Mouse (Mus musculus) heart, embryonic 12.5 days (tissue): ENCODE data around the gene Agap1. TPM values are rescaled to one million over a fixed set of nuclear protein-coding genes. Genes with fewer than 3 reads are reported as not detected.

Experiments
- ATAC-seq: fragments of 200-750 bp; cut with Nextera tagmentation; 2 replicates; pipeline ENCODE4 v1.8.0; 2017; ENCODE audit warnings: moderate TSS enrichment, moderate library complexity; ENCODE audit not compliant: insufficient number of reproducible peaks, low FRiP score
- H3K27ac ChIP-seq: fragments of 300-500 bp; sonication (generic); 2 replicates; pipeline ENCODE4 v1.5.1; 2016; ENCODE audit warnings: mild to moderate bottlenecking, moderate library complexity; ENCODE audit not compliant: poor library complexity, severe bottlenecking
- H3K27me3 ChIP-seq: fragments of 300-500 bp; sonication (generic); replicated peaks from 2 replicates; pipeline ENCODE4 v1.6.1; 2016; ENCODE audit warnings: mild to moderate bottlenecking, moderate library complexity
- H3K36me3 ChIP-seq: fragments of 300-500 bp; sonication (generic); 2 replicates; pipeline ENCODE4 v1.6.1; 2016; ENCODE audit warnings: mild to moderate bottlenecking, moderate library complexity
- H3K4me1 ChIP-seq: fragments of 300-500 bp; sonication (generic); replicated peaks from 2 replicates; pipeline ENCODE4 v1.6.1; 2016; ENCODE audit warnings: mild to moderate bottlenecking
- H3K4me2 ChIP-seq: fragments of 300-500 bp; sonication (generic); 2 replicates; pipeline ENCODE4 v1.6.1; 2016; ENCODE audit warnings: mild to moderate bottlenecking, moderate library complexity
- H3K4me3 ChIP-seq: fragments of 300-500 bp; sonication (generic); 2 replicates; pipeline ENCODE4 v1.5.1; 2016; ENCODE audit warnings: mild to moderate bottlenecking
- H3K9ac ChIP-seq: fragments of 300-500 bp; sonication (generic); 2 replicates; pipeline ENCODE4 v1.6.1; 2016; ENCODE audit warnings: mild to moderate bottlenecking, moderate library complexity
- H3K9me3 ChIP-seq: fragments of 300-500 bp; sonication (generic); replicated peaks from 2 replicates; pipeline ENCODE4 v1.6.1; 2016; ENCODE audit warnings: mild to moderate bottlenecking, moderate library complexity
- WGBS: fragments of 180-500 bp; shearing (Covaris S2); methylation state at CpG from one replicate; pipeline ENCODE4 v1.1.7; 2016; 5-methylcytosine and 5-hydroxymethylcytosine counted together
- polyA plus RNA-seq: library from polyadenylated mRNA; unstranded; fragments of >200 nt; fragmentation: Nextera tagmentation; extraction: Ambion mirVana; gene quantifications from 2 replicates; pipeline ENCODE4 v1.2.1, GENCODE M21; 2016

Gene Agap1
- polyA plus RNA-seq, 1 experiment from 2014 or later: 16.3 TPM

DNA sequence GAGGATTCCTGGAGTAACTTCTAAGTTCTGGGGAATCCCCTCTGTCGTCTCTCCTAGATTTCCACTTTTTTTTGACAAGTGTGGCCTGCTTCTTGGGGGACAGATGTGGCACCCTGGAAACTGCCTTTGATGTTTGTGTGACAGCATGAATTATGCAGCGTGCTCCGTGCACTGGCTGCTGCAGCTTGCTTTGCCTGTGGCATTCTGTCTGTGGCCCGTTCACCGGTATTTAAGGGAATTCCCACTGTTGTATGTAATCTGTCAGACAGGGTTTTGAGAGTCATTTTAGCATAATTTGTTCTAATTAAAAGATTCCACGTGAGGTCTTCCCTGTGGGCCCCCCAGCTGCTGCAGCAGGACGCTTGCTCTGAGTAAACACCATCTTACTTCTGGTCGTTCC, 312.3 kb downstream of the Agap1 start:
- Histone ChIP-seq H3K4me2 (no peak overlapping the region), H3K9me3 (no peaks in the 10 kb centered on the region; the same call in 1 of the 2 replicates), H3K27me3 (no peaks in the 10 kb centered on the region), H3K4me1 (peaks cover 21% of the 10 kb centered on the region), H3K27ac (no peak overlapping the region), H3K36me3 (peaks cover 18% of the 10 kb centered on the region), H3K4me3 (no peak overlapping the region), H3K9ac (no peak overlapping the region)
- 78% methylated on average over 8 of the region's 8 CpGs for WGBS
- no peak for ATAC-seq

DNA sequence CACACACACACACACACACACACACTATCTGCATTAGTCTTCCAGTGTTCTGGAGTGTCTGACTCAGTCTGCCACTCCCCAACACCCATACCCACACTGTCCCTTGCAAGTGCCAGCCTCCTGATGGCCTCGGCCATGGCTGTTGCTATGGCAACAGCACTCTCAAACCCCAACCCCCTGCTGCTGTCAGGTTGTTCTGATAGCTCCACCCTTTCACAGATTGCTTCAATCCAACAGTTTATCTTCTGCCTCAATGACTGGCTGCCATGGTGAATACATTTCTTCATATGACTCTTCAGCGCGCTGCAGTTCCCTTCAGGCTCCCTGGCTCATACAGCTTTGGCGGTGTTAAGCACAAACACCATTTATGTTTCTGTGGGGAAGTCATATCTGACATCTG, 315.0 kb downstream of the Agap1 start:
- H3K4me2 ChIP-seq: no peak overlapping the region

DNA sequence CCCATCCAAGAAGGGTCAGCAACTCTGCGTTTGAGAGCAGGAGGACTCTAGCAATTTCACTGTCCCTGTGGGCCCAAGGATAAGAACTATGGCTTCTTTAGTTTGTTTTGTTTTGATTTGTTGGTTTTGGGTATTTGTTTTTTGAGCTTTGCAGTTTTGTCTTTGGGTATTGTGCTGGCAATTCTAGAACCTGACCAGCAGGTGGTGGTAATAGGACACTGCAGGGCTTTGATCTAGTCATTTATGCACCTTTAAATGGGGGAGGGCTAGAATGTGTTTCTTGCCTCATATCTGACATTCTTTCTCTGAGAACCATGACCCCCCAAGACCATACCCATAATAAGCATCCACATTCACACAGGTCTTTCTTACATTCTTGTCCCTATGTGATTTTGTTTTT, 315.7 kb downstream of the Agap1 start:
- no peak overlapping the region for H3K4me3 ChIP-seq
- WGBS: 61% methylated on average over 1 of the region's 1 CpGs
- no peak overlapping the region for H3K9ac ChIP-seq

More for the DNA sequence above, 315.0 kb downstream of the Agap1 start:
- Histone ChIP-seq H3K27ac (no peak overlapping the region), H3K4me1 (peaks cover 9% of the 10 kb centered on the region; the same call in 1 of the 2 replicates), H3K9me3 (no peaks in the 10 kb centered on the region; the same call in 1 of the 2 replicates), H3K9ac (no peak overlapping the region), H3K27me3 (no peaks in the 10 kb centered on the region), H3K4me3 (no peak overlapping the region), H3K36me3 (peaks cover 8% of the 10 kb centered on the region; the same call in 1 of the 2 replicates)
- WGBS: 80% methylated on average over 4 of the region's 4 CpGs
- ATAC-seq: no peak

DNA sequence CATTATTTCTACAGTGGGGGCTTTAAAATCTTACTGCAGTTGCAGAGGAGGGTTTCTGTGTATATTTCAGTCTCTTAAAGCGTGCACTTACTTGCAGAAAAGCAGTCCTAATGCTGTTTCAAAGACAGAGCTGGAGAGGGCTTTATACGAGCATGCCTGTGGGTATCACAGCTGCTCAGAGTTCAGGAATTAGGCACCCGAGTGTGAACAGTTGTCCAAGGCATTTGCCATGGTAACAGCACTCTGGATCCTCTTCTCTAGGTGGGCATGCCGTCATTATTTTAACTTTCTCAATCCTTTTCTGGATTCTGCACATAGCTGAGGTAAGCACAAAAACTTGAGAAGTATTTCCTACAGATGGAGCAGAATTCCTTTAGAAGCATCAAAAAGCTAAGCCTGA, 321.1 kb downstream of the Agap1 start:
- H3K27me3 ChIP-seq: no peaks in the 10 kb centered on the region
- no peak overlapping the region for H3K9ac ChIP-seq
- ATAC-seq: no peak
- H3K4me2 ChIP-seq: no peak overlapping the region
- no peak overlapping the region for H3K27ac ChIP-seq
- H3K9me3 ChIP-seq: no peaks in the 10 kb centered on the region
- peaks cover 9% of the 10 kb centered on the region; the same call in 1 of the 2 replicates for H3K36me3 ChIP-seq
- no peak overlapping the region for H3K4me3 ChIP-seq
- 72% methylated on average over 4 of the region's 4 CpGs for WGBS
- peaks cover 8% of the 10 kb centered on the region; the same call in 1 of the 2 replicates for H3K4me1 ChIP-seq

More for the DNA sequence above, 315.7 kb downstream of the Agap1 start:
- Histone ChIP-seq H3K9me3 (no peaks in the 10 kb centered on the region; the same call in 1 of the 2 replicates), H3K4me2 (no peak overlapping the region), H3K27me3 (no peaks in the 10 kb centered on the region), H3K27ac (no peak overlapping the region), H3K4me1 (peaks cover 9% of the 10 kb centered on the region; the same call in 1 of the 2 replicates), H3K36me3 (peaks cover 8% of the 10 kb centered on the region; the same call in 1 of the 2 replicates)
- no peak for ATAC-seq

- WGBS: 89% methylated on average over 2 of the region's 2 CpGs
- H3K27me3 ChIP-seq: no peaks in the 10 kb centered on the region
- H3K36me3 ChIP-seq: peaks cover 9% of the 10 kb centered on the region; the same call in 1 of the 2 replicates
- no peaks in the 10 kb centered on the region for H3K4me1 ChIP-seq
- H3K9me3 ChIP-seq: no peaks in the 10 kb centered on the region
- no peak overlapping the region for H3K27ac ChIP-seq
- no peak overlapping the region for H3K4me3 ChIP-seq
- no peak overlapping the region for H3K9ac ChIP-seq
- no peak overlapping the region for H3K4me2 ChIP-seq
- no peak for ATAC-seq
Observed at GRCm38 (mm10) chr1:89780675-89781074, 326.1 kb downstream of the Agap1 start.

DNA sequence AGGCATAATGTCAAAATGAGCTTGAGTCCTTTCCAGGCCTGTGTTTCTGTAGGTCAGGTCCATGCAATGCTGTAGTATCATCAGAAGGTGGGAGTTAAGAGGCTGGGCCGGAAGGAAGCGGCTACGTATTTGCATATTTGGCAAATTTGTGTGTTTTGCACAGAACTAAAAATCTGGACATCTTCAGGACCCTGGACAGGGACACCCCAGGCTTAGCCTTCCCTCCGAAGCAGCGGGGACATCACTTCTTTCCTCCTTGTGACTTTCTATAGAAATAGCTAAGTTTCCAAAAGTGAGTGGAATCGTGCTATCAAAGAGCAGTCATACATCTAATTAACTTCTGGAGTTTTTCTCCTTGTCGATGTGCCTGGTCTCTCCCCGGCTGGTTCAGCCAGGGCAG, 327.3 kb downstream of the Agap1 start:
- Histone ChIP-seq H3K4me2 (no peak overlapping the region), H3K4me1 (peaks cover 10% of the 10 kb centered on the region; the same call in 1 of the 2 replicates), H3K9ac (no peak overlapping the region), H3K27ac (no peak overlapping the region), H3K27me3 (no peaks in the 10 kb centered on the region), H3K9me3 (no peaks in the 10 kb centered on the region), H3K4me3 (no peak overlapping the region), H3K36me3 (0 out of 2 replicates have a peak, but pooled peaks cover 6% of the 10 kb centered on the region)
- no peak for ATAC-seq
- 67% methylated on average over 8 of the region's 8 CpGs for WGBS

DNA sequence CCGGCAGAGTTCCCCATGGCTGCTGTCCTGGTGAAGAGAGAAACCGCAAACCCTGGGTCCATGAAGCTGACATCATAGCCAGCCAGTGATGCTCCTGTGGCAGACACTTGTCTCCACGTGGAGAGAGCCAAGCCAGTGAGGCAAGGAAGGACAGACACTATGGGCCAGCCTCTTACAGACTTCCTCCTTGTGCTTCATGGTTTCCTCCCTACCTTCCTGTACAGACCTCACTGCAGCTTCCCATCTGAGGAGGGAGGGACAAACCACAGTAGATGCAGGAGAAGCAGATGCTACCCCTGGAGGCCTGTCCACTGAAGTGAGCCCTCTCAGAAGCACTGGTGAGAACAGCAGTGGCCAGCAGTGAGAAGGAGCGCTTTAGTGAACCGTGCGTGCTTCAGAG, 332.2 kb downstream of the Agap1 start:
- Histone ChIP-seq H3K4me1 (peaks cover 12% of the 10 kb centered on the region; the same call in 1 of the 2 replicates), H3K27ac (no peak overlapping the region), H3K9ac (no peak overlapping the region), H3K36me3 (peaks cover 19% of the 10 kb centered on the region), H3K4me2 (no peak overlapping the region), H3K9me3 (no peaks in the 10 kb centered on the region), H3K27me3 (no peaks in the 10 kb centered on the region), H3K4me3 (no peak overlapping the region)
- ATAC-seq: no peak
- 83% methylated on average over 6 of the region's 6 CpGs for WGBS

GRCm38 (mm10) chr1:89798724-89799123, 344.1 kb downstream of the Agap1 start:
- Histone ChIP-seq H3K9me3 (no peaks in the 10 kb centered on the region), H3K36me3 (peaks cover 6% of the 10 kb centered on the region; the same call in 1 of the 2 replicates), H3K4me1 (peaks cover 6% of the 10 kb centered on the region; the same call in 1 of the 2 replicates), H3K9ac (no peak overlapping the region), H3K27ac (no peak overlapping the region), H3K4me2 (no peak overlapping the region), H3K27me3 (no peaks in the 10 kb centered on the region), H3K4me3 (no peak overlapping the region)
- no peak for ATAC-seq
- WGBS: 70% methylated on average over 14 of the region's 14 CpGs

GRCm38 (mm10) chr1:89801506-89801905, 346.9 kb downstream of the Agap1 start:
- H3K27me3 ChIP-seq: no peaks in the 10 kb centered on the region
- ATAC-seq: no peak
- no peak overlapping the region for H3K4me2 ChIP-seq
- 59% methylated on average over 5 of the region's 5 CpGs for WGBS
- peaks cover 6% of the 10 kb centered on the region; the same call in 1 of the 2 replicates for H3K4me1 ChIP-seq
- H3K9me3 ChIP-seq: no peaks in the 10 kb centered on the region
- H3K27ac ChIP-seq: no peak overlapping the region
- H3K4me3 ChIP-seq: no peak overlapping the region
- no peak overlapping the region for H3K9ac ChIP-seq
- H3K36me3 ChIP-seq: peaks cover 6% of the 10 kb centered on the region; the same call in 1 of the 2 replicates

DNA sequence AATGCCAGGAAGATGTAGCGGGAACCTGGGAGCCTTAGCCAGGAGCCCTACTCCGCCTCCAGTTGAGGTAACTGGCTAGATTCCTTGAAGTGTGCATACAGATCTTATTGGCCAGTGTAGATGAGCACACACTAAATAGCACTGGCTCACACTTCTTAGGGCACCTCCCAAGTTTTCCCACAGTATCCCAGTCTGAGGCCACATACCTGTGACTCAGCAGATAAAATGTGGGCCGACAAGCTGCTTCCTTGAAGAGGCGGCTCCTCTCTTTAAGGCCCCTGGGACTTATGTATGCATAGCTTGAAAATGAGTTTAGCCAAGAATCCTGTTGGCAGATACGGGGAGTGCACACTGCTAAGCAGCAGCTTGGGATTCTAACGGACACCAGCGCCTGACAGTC, 350.4 kb downstream of the Agap1 start:
- Histone ChIP-seq H3K4me1 (0 out of 2 replicates have a peak, but pooled peaks cover 6% of the 10 kb centered on the region), H3K4me2 (no peak overlapping the region), H3K36me3 (0 out of 2 replicates have a peak, but pooled peaks cover 2% of the 10 kb centered on the region), H3K27ac (no peak overlapping the region), H3K27me3 (no peaks in the 10 kb centered on the region), H3K9ac (no peak overlapping the region), H3K4me3 (no peak overlapping the region), H3K9me3 (no peaks in the 10 kb centered on the region)
- ATAC-seq: no peak
- 87% methylated on average over 7 of the region's 7 CpGs for WGBS

- H3K4me2 ChIP-seq: no peak overlapping the region
- no peak overlapping the region for H3K4me3 ChIP-seq
- no peak for ATAC-seq
- 0 out of 2 replicates have a peak, but pooled peaks cover 2% of the 10 kb centered on the region for H3K36me3 ChIP-seq
- H3K4me1 ChIP-seq: no peaks in the 10 kb centered on the region
- WGBS: 90% methylated on average over 8 of the region's 8 CpGs
- no peak overlapping the region for H3K27ac ChIP-seq
- no peak overlapping the region for H3K9ac ChIP-seq
- H3K9me3 ChIP-seq: no peaks in the 10 kb centered on the region
- H3K27me3 ChIP-seq: no peaks in the 10 kb centered on the region
Observed at GRCm38 (mm10) chr1:89812816-89813215, 358.2 kb downstream of the Agap1 start.
